Mouse (Mus musculus): Measurements from ENCODE around the gene Zfp385a. TPM values are rescaled to one million over a fixed set of nuclear protein-coding genes. Genes with fewer than 3 reads are reported as not detected.

Zfp385a gene
- polyA plus RNA-seq, 1 experiment from 2014 or later = 9.1 TPM

DNA sequence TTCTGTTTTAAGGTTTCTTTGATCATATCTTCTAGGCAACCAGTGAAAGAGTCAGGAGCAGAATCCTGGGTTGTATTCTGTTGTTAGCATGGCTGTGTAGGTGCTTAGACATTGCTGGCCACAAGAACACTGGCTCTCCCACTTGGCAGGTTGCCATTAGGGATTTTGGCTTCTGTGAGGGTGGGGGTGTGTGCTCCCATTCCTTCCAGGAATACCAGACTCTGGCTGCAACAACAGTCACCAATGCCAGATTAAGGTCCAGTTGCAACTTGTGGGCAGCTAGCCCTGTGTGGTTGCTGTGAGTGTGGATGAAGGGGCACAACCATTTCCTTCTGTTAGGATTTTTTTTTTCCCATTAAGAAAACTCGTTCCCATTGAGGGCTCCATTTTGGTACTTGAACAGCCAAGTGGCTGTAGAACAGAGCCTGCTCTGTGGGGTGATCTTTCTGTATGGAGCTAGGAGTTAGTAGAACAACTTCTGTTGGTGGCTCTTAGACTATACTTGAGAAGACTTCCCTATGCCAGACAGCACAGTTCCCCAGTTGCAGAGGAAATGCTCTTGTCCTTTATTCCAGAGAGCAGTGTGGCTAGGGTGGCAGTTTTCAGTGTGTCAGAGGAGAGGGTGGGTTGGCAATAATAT is 54.0 kb downstream of the Zfp385a start:
- Histone ChIP-seq H3K4me1 (ENCODE audit: control insufficient read depth in 2 of 2, insufficient read depth in 2 of 2, low read length in 2 of 2) (peaks cover 7 to 30% of the 10 kb centered on the region in 2 experiments), H3K9ac (ENCODE audit: low read length) (peak overlapping the region; percentile 18; the same call in 1 of the 2 replicates), H3K4me3 (ENCODE audit: control insufficient read depth in 1 of 2, insufficient read depth in 1 of 2, low read depth in 1 of 2, low read length in 2 of 2) (no peak overlapping the region), H3K36me3 (ENCODE audit: control insufficient read depth, insufficient read depth, low read length) (peaks cover 18% of the 10 kb centered on the region), H3K27ac (replicated peaks in 1 of 2; ENCODE audit: control insufficient read depth in 1 of 2, insufficient read depth in 1 of 2, low read depth in 2 of 2, low read length in 2 of 2) (peak overlapping the region; percentile 64 to 73), H3K9me3 (ENCODE audit: control insufficient read depth, low read length) (no peaks in the 10 kb centered on the region), H3K4me2 (ENCODE audit: low read length) (0 out of 2 replicates have a peak overlapping the region, but pooled peaks have one; percentile 1), H3K27me3 (ENCODE audit: control insufficient read depth, insufficient read depth, low read length) (no peaks in the 10 kb centered on the region)
- 59% methylated on average over 1 of the region's 1 CpGs for WGBS
- peak; percentile 73 for ATAC-seq (ENCODE audit: insufficient number of reproducible peaks, insufficient read depth, low FRiP score, low read depth)

DNA sequence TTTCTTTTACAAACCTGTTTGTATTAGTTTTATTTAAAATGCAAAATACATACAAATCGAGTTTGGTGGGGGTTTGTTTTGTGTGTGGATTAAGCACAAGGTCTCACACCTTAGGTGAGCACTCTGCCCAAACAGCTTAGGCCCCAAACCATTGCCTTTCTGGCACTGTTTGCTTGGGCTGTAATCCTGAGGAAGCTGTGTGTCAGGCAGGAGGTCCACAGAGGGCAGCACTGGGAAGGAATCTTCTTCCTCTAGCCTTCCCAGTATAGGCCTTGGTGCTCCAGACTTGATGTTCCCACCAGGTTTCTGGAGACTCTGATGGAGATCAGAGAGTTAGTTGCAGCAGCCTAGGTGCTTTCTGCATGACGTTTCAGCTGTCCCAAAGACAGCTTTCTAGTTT is 55.2 kb downstream of the Zfp385a start:
- H3K4me3 ChIP-seq (ENCODE audit: control insufficient read depth in 1 of 2, insufficient read depth in 1 of 2, low read depth in 1 of 2, low read length in 2 of 2) = no peak overlapping the region
- H3K4me1 ChIP-seq (ENCODE audit: control insufficient read depth in 2 of 2, insufficient read depth in 2 of 2, low read length in 2 of 2) = peaks cover 7 to 26% of the 10 kb centered on the region in 2 experiments
- H3K9ac ChIP-seq (ENCODE audit: low read length) = peak overlapping the region; percentile 18; the same call in 1 of the 2 replicates
- H3K36me3 ChIP-seq (ENCODE audit: control insufficient read depth, insufficient read depth, low read length) = peaks cover 12% of the 10 kb centered on the region
- H3K27me3 ChIP-seq (ENCODE audit: control insufficient read depth, insufficient read depth, low read length) = no peaks in the 10 kb centered on the region
- no peaks in the 10 kb centered on the region for H3K9me3 ChIP-seq (ENCODE audit: control insufficient read depth, low read length)
- ATAC-seq (ENCODE audit: insufficient number of reproducible peaks, insufficient read depth, low FRiP score, low read depth) = no peak
- no peak overlapping the region for H3K4me2 ChIP-seq (ENCODE audit: low read length)
- WGBS = 34% methylated on average over 2 of the region's 2 CpGs
- H3K27ac ChIP-seq (replicated peaks in 1 of 2; ENCODE audit: control insufficient read depth in 1 of 2, insufficient read depth in 1 of 2, low read depth in 2 of 2, low read length in 2 of 2) = peak overlapping the region; percentile 36 to 73

DNA sequence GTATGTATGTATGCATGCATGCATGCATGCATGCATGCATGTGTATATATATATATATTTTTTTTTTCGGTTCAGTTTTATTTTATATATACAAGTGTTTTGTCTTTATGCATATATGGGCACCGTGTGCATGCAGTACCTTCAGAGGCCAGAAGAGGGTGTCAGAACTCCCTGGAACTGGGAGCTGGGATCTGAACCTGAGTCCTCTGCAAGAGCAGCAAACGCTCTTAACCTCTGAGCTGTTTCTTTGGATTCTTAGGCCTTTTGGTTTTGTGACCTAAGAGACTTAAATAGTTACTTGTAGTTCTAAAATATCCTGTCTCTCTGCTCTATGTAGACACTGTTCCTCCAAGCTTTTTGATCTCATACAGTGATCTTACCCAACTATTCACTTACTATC is 55.8 kb downstream of the Zfp385a start:
- H3K27me3 ChIP-seq (ENCODE audit: control insufficient read depth, insufficient read depth, low read length) = no peaks in the 10 kb centered on the region
- 74% methylated on average over 3 of the region's 3 CpGs for WGBS
- H3K4me1 ChIP-seq (ENCODE audit: control insufficient read depth in 2 of 2, insufficient read depth in 2 of 2, low read length in 2 of 2) = peaks cover 7 to 23% of the 10 kb centered on the region in 2 experiments
- ATAC-seq (ENCODE audit: insufficient number of reproducible peaks, insufficient read depth, low FRiP score, low read depth) = no peak
- no peak overlapping the region for H3K4me2 ChIP-seq (ENCODE audit: low read length)
- H3K4me3 ChIP-seq (ENCODE audit: control insufficient read depth in 1 of 2, insufficient read depth in 1 of 2, low read depth in 1 of 2, low read length in 2 of 2) = no peak overlapping the region
- H3K9me3 ChIP-seq (ENCODE audit: control insufficient read depth, low read length) = no peaks in the 10 kb centered on the region
- no peak overlapping the region for H3K9ac ChIP-seq (ENCODE audit: low read length)
- H3K27ac ChIP-seq (replicated peaks in 1 of 2; ENCODE audit: control insufficient read depth in 1 of 2, insufficient read depth in 1 of 2, low read depth in 2 of 2, low read length in 2 of 2) = no peak overlapping the region; a peak in 1 of 4 replicates
- H3K36me3 ChIP-seq (ENCODE audit: control insufficient read depth, insufficient read depth, low read length) = peaks cover 6% of the 10 kb centered on the region

DNA sequence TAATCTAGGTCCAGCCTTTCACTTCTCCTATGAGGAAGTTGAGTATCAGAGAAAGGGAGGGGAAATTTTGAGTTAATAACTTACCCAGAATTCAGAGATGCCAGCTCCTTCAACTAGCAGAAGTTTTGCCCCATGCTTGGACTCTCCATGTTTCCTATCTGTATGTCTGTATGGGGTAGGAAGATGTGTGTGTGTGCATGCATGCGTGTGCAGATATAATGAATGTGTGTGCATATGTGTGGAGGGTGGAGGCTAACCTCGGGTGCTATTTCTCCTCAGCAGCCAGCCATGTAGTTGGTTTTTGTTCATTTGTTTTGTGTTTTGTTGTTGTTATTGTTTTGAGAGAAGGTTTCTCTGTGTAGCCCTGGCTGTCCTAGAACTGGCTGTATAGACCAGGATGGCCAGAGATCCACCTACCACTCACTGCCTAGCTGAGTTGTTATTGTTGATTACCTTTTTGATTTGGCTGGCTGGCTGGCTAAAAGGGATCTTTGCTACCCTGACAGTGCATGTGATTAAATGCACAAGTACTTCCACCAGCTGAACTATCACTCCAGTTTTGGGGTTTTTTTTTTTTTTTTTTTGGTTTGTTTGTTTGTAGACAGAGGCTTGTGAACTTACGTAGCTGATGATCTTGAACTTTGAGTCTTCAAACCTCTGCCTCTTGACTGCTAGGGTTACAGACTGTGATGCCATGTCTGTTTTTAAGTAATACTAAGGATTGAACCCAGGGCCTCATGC is 58.3 kb downstream of the Zfp385a start:
- no peaks in the 10 kb centered on the region for H3K27me3 ChIP-seq (ENCODE audit: control insufficient read depth, insufficient read depth, low read length)

DNA sequence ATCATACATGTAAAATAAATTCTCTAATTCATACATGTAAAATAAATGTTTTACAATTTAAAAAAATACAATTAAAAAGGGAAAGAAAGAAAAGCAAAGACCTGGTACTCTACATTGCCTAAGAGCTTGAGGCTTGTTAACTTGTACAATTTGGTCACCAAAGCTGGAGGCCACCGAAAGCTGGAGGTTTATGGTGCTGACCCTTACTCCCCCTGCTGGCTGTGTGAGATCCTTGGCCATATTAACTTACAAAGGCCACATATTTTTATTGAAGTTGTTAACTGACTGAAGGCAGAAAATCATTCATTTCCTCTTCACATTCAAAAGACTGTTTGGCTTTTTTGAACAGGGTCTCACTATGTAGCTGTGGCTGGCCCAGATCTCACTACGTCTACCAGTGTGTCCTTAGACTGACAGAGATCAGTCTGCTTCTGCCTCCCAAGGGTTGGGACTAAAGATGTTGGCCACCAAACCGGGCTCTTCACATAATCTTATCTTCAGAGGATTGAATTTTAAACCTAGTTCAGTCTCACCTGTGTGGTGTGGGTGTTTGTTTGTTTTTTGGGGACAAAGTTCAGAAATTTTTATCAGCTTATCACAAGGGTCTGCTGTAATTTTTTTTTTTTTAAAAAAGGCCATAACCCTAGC is 59.0 kb downstream of the Zfp385a start:
- Histone ChIP-seq H3K4me2 (ENCODE audit: low read length) (no peak overlapping the region), H3K4me3 (ENCODE audit: control insufficient read depth in 1 of 2, insufficient read depth in 1 of 2, low read depth in 1 of 2, low read length in 2 of 2) (no peak overlapping the region), H3K4me1 (ENCODE audit: control insufficient read depth in 2 of 2, insufficient read depth in 2 of 2, low read length in 2 of 2) (peaks cover 5 to 18% of the 10 kb centered on the region in 2 experiments), H3K27me3 (ENCODE audit: control insufficient read depth, insufficient read depth, low read length) (no peaks in the 10 kb centered on the region), H3K9me3 (ENCODE audit: control insufficient read depth, low read length) (no peaks in the 10 kb centered on the region), H3K36me3 (ENCODE audit: control insufficient read depth, insufficient read depth, low read length) (peaks cover 17% of the 10 kb centered on the region; the same call in 1 of the 2 replicates), H3K9ac (ENCODE audit: low read length) (no peak overlapping the region), H3K27ac (replicated peaks in 1 of 2; ENCODE audit: control insufficient read depth in 1 of 2, insufficient read depth in 1 of 2, low read depth in 2 of 2, low read length in 2 of 2) (no peak overlapping the region)
- ATAC-seq (ENCODE audit: insufficient number of reproducible peaks, insufficient read depth, low FRiP score, low read depth) = no peak
- WGBS = 61% methylated on average over 3 of the region's 3 CpGs

More for the DNA sequence above, 58.3 kb downstream of the Zfp385a start:
- Histone ChIP-seq H3K4me2 (ENCODE audit: low read length) (no peak overlapping the region), H3K9ac (ENCODE audit: low read length) (no peak overlapping the region), H3K9me3 (ENCODE audit: control insufficient read depth, low read length) (no peaks in the 10 kb centered on the region), H3K4me3 (ENCODE audit: control insufficient read depth in 1 of 2, insufficient read depth in 1 of 2, low read depth in 1 of 2, low read length in 2 of 2) (no peak overlapping the region), H3K27ac (replicated peaks in 1 of 2; ENCODE audit: control insufficient read depth in 1 of 2, insufficient read depth in 1 of 2, low read depth in 2 of 2, low read length in 2 of 2) (no peak overlapping the region), H3K4me1 (ENCODE audit: control insufficient read depth in 2 of 2, insufficient read depth in 2 of 2, low read length in 2 of 2) (peaks cover 7 to 23% of the 10 kb centered on the region in 2 experiments), H3K36me3 (ENCODE audit: control insufficient read depth, insufficient read depth, low read length) (peaks cover 17% of the 10 kb centered on the region; the same call in 1 of the 2 replicates)
- 89% methylated on average over 3 of the region's 3 CpGs for WGBS
- no peak for ATAC-seq (ENCODE audit: insufficient number of reproducible peaks, insufficient read depth, low FRiP score, low read depth)

DNA sequence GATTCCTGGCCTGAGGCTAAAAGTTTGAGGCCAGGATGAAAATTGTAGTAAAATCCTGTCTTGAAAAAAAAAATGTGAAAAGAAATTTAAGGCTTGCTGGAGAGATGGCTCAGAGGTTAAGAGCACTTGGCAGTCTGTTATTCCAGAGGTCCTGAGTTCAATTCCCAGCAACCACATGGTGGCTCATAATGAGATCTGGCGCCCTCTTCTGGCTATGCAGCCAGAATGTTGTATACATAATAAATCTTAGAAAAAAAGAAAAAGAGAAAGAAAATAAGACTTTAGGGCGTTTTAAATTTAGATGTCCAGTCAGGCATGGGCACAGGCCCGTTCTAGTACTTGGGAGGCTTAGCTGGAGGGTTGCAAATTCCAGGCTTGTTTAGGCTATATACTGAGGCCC is 60.1 kb downstream of the Zfp385a start:
- peaks cover 17% of the 10 kb centered on the region; the same call in 1 of the 2 replicates for H3K36me3 ChIP-seq (ENCODE audit: control insufficient read depth, insufficient read depth, low read length)
- no peak for ATAC-seq (ENCODE audit: insufficient number of reproducible peaks, insufficient read depth, low FRiP score, low read depth)
- WGBS = 65% methylated on average over 3 of the region's 3 CpGs
- H3K4me3 ChIP-seq (ENCODE audit: control insufficient read depth in 1 of 2, insufficient read depth in 1 of 2, low read depth in 1 of 2, low read length in 2 of 2) = no peak overlapping the region
- H3K9me3 ChIP-seq (ENCODE audit: control insufficient read depth, low read length) = no peaks in the 10 kb centered on the region
- H3K9ac ChIP-seq (ENCODE audit: low read length) = no peak overlapping the region
- H3K4me1 ChIP-seq (ENCODE audit: control insufficient read depth in 2 of 2, insufficient read depth in 2 of 2, low read length in 2 of 2) = peaks cover 2 to 6% of the 10 kb centered on the region in 2 experiments; a peak in 3 of 4 replicates
- no peak overlapping the region for H3K4me2 ChIP-seq (ENCODE audit: low read length)
- no peak overlapping the region for H3K27ac ChIP-seq (replicated peaks in 1 of 2; ENCODE audit: control insufficient read depth in 1 of 2, insufficient read depth in 1 of 2, low read depth in 2 of 2, low read length in 2 of 2)
- no peaks in the 10 kb centered on the region for H3K27me3 ChIP-seq (ENCODE audit: control insufficient read depth, insufficient read depth, low read length)

DNA sequence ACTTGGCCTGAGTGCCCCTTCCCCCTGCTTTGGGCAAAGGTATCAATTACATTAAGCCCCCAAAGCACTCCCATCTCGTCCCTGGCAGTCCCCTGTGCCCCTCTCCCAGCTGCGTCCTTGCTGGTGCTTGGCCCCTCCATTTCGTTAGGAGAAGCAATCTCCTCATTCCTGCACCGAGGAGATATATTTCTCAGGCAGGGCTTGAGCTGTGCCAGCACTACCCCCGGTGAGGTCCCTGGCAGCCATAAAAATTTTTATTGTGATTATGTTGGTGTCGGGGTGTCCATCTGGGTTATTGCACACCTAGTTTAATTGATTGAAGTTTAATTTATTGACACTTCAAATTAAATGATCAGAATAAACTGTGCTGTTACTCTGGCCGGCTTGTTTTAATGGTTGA is 61.9 kb downstream of the Zfp385a start:
- H3K27ac ChIP-seq (replicated peaks in 1 of 2; ENCODE audit: control insufficient read depth in 1 of 2, insufficient read depth in 1 of 2, low read depth in 2 of 2, low read length in 2 of 2) = no peak overlapping the region
- 76% methylated on average over 7 of the region's 7 CpGs for WGBS
- ATAC-seq (ENCODE audit: insufficient number of reproducible peaks, insufficient read depth, low FRiP score, low read depth) = no peak
- no peak overlapping the region for H3K9ac ChIP-seq (ENCODE audit: low read length)
- no peak overlapping the region for H3K4me2 ChIP-seq (ENCODE audit: low read length)
- peaks cover 0 to 15% of the 10 kb centered on the region in 2 experiments; a peak in 3 of 4 replicates for H3K4me1 ChIP-seq (ENCODE audit: control insufficient read depth in 2 of 2, insufficient read depth in 2 of 2, low read length in 2 of 2)
- H3K27me3 ChIP-seq (ENCODE audit: control insufficient read depth, insufficient read depth, low read length) = no peaks in the 10 kb centered on the region
- H3K36me3 ChIP-seq (ENCODE audit: control insufficient read depth, insufficient read depth, low read length) = peaks cover 17% of the 10 kb centered on the region; the same call in 1 of the 2 replicates
- H3K4me3 ChIP-seq (ENCODE audit: control insufficient read depth in 1 of 2, insufficient read depth in 1 of 2, low read depth in 1 of 2, low read length in 2 of 2) = no peak overlapping the region
- no peaks in the 10 kb centered on the region for H3K9me3 ChIP-seq (ENCODE audit: control insufficient read depth, low read length)

Data from heart, embryonic 14.5 days (tissue).